Mouse (Mus musculus): Measurements from ENCODE around the gene Nxn.

DNA sequence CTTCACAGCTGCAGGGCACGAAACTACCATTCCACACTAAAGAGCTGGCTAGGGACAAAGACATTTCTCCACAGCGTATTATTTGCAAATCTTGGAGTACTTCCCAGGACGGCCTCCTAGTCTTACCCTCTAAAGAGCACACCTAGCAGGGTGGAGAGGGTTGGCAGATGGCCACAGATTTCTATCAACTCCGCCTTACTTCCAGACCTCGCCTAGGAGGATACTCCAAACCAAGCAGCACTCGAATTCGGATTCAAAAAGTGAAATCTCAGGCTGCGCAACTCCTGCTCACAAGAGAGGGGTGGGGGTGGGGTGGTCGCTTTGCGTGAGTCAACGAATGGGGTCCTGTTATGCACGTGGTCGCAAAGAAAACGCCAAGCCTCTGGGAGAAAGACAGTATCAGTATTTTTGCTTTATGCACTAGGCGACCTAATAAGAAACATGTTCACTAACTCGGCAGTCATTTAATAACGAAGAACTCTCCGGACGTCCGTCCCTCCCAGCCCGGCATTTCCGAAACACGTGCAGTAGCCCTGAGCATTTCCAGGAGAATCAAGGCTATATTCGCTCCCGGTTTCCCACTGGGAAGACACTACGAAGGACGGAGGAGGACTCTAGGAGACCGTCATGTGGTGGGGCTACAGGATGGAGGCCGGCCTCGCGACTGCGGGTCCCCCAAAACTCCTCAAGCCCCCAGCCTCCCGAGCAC is 182.1 kb downstream of the Nxn start:
- TF ChIP-seq CTCF (IDR thresholded peaks at IDR 0.05; ENCODE audit: low read depth) (no peak), EP300 (IDR thresholded peaks at IDR 0.05; ENCODE audit: low read depth) (no peak)
